9 mouse cellular contexts compared by ENCODE assay signal in the genomic region with DNA sequence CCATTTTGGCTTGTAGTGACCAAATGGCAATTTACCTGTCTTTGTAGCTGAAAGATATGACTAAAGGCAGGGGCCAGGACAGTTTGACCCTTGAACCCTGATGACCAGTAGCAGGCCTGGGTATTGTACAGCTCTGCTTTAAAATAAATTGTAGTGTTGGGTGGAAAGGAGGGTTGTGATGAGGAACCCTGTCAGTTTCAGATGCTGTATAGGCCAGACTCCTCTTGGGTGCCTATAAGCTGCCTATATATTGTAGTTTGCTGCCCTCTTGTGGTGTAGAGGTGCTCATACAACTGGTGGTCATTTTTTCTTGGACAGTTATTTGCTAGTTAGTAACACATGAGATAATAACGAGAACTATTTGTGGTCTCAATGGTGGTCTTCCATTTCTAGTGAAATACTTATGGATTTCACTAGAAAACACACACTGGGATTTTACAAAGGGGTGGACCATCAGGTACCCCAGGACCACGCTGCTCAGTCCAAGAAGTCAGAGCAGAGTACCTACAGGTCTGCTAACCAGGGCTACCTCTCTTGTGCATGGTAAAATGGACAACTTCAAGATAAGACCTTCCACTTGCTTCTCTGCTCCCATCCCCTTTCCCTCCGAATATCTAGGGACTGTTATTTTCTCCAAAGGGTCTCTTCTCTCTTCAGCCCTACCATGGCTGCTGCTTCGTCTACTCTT. TPM values are rescaled to one million over a fixed set of nuclear protein-coding genes. Genes with fewer than 3 reads are reported as not detected.
DNase-seq lines count a peak whose midpoint lies in the region; ATAC-seq lines count a peak whose summit lies in the region.
"Had no signal": no experiment of that assay in that cellular context is flagged by ENCODE, and none has a peak within 500 bp of the region (broad histone marks: within the 10 kb centered on the region; RNA-seq: fewer than 3 reads in every experiment).

No protein-coding gene starts in this region.

- no peak overlapping the region for H3K27ac ChIP-seq in forebrain, embryonic 12.5 days
- no peak overlapping the region for H3K27ac ChIP-seq in hindbrain, embryonic 15.5 days (replicated peaks)

- H3K4me3 ChIP-seq in forebrain, embryonic 12.5 days (replicated peaks) = no peak overlapping the region
- H3K4me3 ChIP-seq in hindbrain, embryonic 15.5 days = no peak overlapping the region

- no peak overlapping the region for H3K4me2 ChIP-seq in forebrain, embryonic 12.5 days
- no peak overlapping the region for H3K4me2 ChIP-seq in hindbrain, embryonic 15.5 days

- DNase-seq in adrenal gland, adult 2 months = peak; percentile 60
- no peak for DNase-seq in adrenal gland, adult 8-10 months
- DNase-seq in layer of hippocampus, postnatal 14 days (ENCODE audit: low spot score in 2 of 2) = peak; percentile 31 to 72
- DNase-seq in splenic B cell, adult 2 months (ENCODE audit: low read depth, low spot score) = peak; percentile 88

- 58% methylated on average over 4 of the region's 4 CpGs for WGBS in forebrain, embryonic 12.5 days
- WGBS in hindbrain, embryonic 15.5 days = 56% methylated on average over 4 of the region's 4 CpGs

- no peak overlapping the region for H3K9ac ChIP-seq in forebrain, embryonic 12.5 days
- no peak overlapping the region for H3K9ac ChIP-seq in hindbrain, embryonic 15.5 days

- H3K9me3 ChIP-seq in forebrain, embryonic 12.5 days = no peaks in the 10 kb centered on the region
- no peaks in the 10 kb centered on the region for H3K9me3 ChIP-seq in hindbrain, embryonic 15.5 days

- no peaks in the 10 kb centered on the region for H3K4me1 ChIP-seq in forebrain, embryonic 12.5 days
- no peaks in the 10 kb centered on the region for H3K4me1 ChIP-seq in hindbrain, embryonic 15.5 days (replicated peaks)

- H3K27me3 ChIP-seq in forebrain, embryonic 12.5 days = no peaks in the 10 kb centered on the region
- no peaks in the 10 kb centered on the region for H3K27me3 ChIP-seq in hindbrain, embryonic 15.5 days
- no peaks in the 10 kb centered on the region for H3K27me3 ChIP-seq in splenic B cell, adult 2 months (ENCODE audit: control insufficient read depth, insufficient read depth, low read length, poor library complexity, severe bottlenecking)

- H3K36me3 ChIP-seq in forebrain, embryonic 12.5 days (replicated peaks) = peaks cover 16% of the 10 kb centered on the region; the same call in 1 of the 2 replicates
- H3K36me3 ChIP-seq in hindbrain, embryonic 15.5 days = peaks cover 29% of the 10 kb centered on the region
- no peaks in the 10 kb centered on the region; the same call in 1 of the 2 replicates for H3K36me3 ChIP-seq in splenic B cell, adult 2 months (ENCODE audit: control insufficient read depth, insufficient read depth, low read length, poor library complexity, severe bottlenecking)

- ATAC-seq in cerebellum, adult (ENCODE audit: insufficient number of reproducible peaks, low FRiP score, low TSS enrichment) = 0 out of 2 replicates have a peak, but pooled peaks have one; percentile 29
- ATAC-seq in forebrain, embryonic 12.5 days (ENCODE audit: low FRiP score) = peak; percentile 82
- peak; percentile 85 for ATAC-seq in hindbrain, embryonic 15.5 days (ENCODE audit: low FRiP score, low read depth)
- peak; percentile 94 for ATAC-seq in megakaryocyte progenitor cell, adult 5-6 weeks (replicated peaks; ENCODE audit: poor library complexity)

RNA-seq across cellular contexts. Expression of gene Scgb1a1, which starts 22.6 kb away (rescaled TPM):
- not detected for total RNA-seq in adrenal gland, adult 2 months (2021)
- 4.5 TPM in 1 of 2 replicates, not detected in the other for polyA plus RNA-seq in adrenal gland, adult 2 months (2012; rRNA removed)
- total RNA-seq in adrenal gland, adult 8-10 months (2022) = under 1 TPM in 1 of 4 experiments, not detected in 3; 0.73 TPM
- polyA plus RNA-seq in forebrain, embryonic 12.5 days (2016; fragmentation: Nextera tagmentation; extraction: Ambion mirVana) = not detected in 2 replicates
- polyA plus RNA-seq in hindbrain, embryonic 15.5 days (2015; fragmentation: Nextera tagmentation; extraction: Ambion mirVana) = not detected in 2 replicates
- not detected for total RNA-seq in layer of hippocampus, postnatal 14 days (2021)
- total RNA-seq in megakaryocyte progenitor cell, adult 5-6 weeks (2015) = not detected in 2 replicates
- total RNA-seq in megakaryocyte progenitor cell, adult 5-6 weeks (2017) = not detected in 2 replicates
- polyA plus RNA-seq: C2C12 had no signal

RNA-seq across cellular contexts. Expression of gene Asrgl1, which starts 25.1 kb away (rescaled TPM):
- 10 to 100 TPM; 10.3 to 12.7 TPM for total RNA-seq in adrenal gland, adult 2 months (2021)
- polyA plus RNA-seq in adrenal gland, adult 2 months (2012; rRNA removed) = 1.2 and 2.0 TPM in 2 replicates
- 10 to 100 TPM; 12.7 to 21.8 (median 15.5) TPM for total RNA-seq in adrenal gland, adult 8-10 months (2022)
- polyA plus RNA-seq in forebrain, embryonic 12.5 days (2016; fragmentation: Nextera tagmentation; extraction: Ambion mirVana) = 24.1 and 25.7 TPM in 2 replicates
- 25.1 and 28.2 TPM in 2 replicates for polyA plus RNA-seq in hindbrain, embryonic 15.5 days (2015; fragmentation: Nextera tagmentation; extraction: Ambion mirVana)
- total RNA-seq in layer of hippocampus, postnatal 14 days (2021) = 100 to 1,000 TPM; 134 to 142 TPM
- total RNA-seq in megakaryocyte progenitor cell, adult 5-6 weeks (2015) = 26.8 and 31.4 TPM in 2 replicates
- total RNA-seq in megakaryocyte progenitor cell, adult 5-6 weeks (2017) = 22.7 and 26.7 TPM in 2 replicates

Comparison
In these comparisons a context has a peak if more than half of its experiments do, and no peak if none do; other contexts are left out.
1. ATAC-seq: peak in every context shown above with its lines; median percentile 94 in megakaryocyte progenitor cell, adult 5-6 weeks; 85 in hindbrain, embryonic 15.5 days; 82 in forebrain, embryonic 12.5 days; 29 in cerebellum, adult.
2. RNA of gene Asrgl1, which starts 25.1 kb away (total RNA-seq): 134 to 142 TPM in layer of hippocampus, postnatal 14 days; 22.7 to 31.4 TPM in megakaryocyte progenitor cell, adult 5-6 weeks, 12.7 to 21.8 TPM in adrenal gland, adult 8-10 months and 10.3 to 12.7 TPM in adrenal gland, adult 2 months; every median in the first group is over 4 times any median in the second.